Mouse (Mus musculus) cerebellum, adult 11 months (tissue): ENCODE results near the gene Sptssb.

ENCODE experiments used
- DNase-seq: peaks from one replicate; pipeline ENCODE4 v3.0.0; 2022

Sptssb gene

GRCm38 (mm10) chr3:69829532-69829931 is 30.2 kb downstream of the Sptssb start:
- DNase-seq, result no peak

- no peak for DNase-seq
Measured at GRCm38 (mm10) chr3:69824536-69824935, 35.2 kb downstream of the Sptssb start.

- no peak for DNase-seq
Measured at GRCm38 (mm10) chr3:69820614-69821013, 39.1 kb downstream of the Sptssb start.

GRCm38 (mm10) chr3:69819851-69820200 is 39.9 kb downstream of the Sptssb start:
- DNase-seq, result peak; percentile 58

GRCm38 (mm10) chr3:69819146-69819850 is 40.4 kb downstream of the Sptssb start:
- peak; percentile 41 for DNase-seq

GRCm38 (mm10) chr3:69818466-69818865 is 41.3 kb downstream of the Sptssb start:
- DNase-seq, result peak; percentile 50

- no peak for DNase-seq
Measured at GRCm38 (mm10) chr3:69816547-69816946, 43.2 kb downstream of the Sptssb start.

GRCm38 (mm10) chr3:69813005-69813695 is 46.6 kb downstream of the Sptssb start:
- DNase-seq, result no peak

- DNase-seq, result no peak
Measured at GRCm38 (mm10) chr3:69812442-69812841, 47.3 kb downstream of the Sptssb start.

GRCm38 (mm10) chr3:69808479-69808878 is 51.3 kb downstream of the Sptssb start:
- DNase-seq, result no peak

GRCm38 (mm10) chr3:69803137-69803536 is 56.6 kb downstream of the Sptssb start:
- no peak for DNase-seq

GRCm38 (mm10) chr3:69800829-69801384 is 58.8 kb downstream of the Sptssb start:
- no peak for DNase-seq

GRCm38 (mm10) chr3:69799096-69799495 is 60.6 kb downstream of the Sptssb start:
- DNase-seq, result no peak

GRCm38 (mm10) chr3:69797969-69798368 is 61.8 kb downstream of the Sptssb start:
- no peak for DNase-seq

- peak; percentile 83 for DNase-seq
Measured at GRCm38 (mm10) chr3:69797533-69797932, 62.2 kb downstream of the Sptssb start.

- no peak for DNase-seq
Measured at GRCm38 (mm10) chr3:69792823-69793417, 66.8 kb downstream of the Sptssb start.

- no peak for DNase-seq
Measured at GRCm38 (mm10) chr3:69779246-69779796, 80.4 kb downstream of the Sptssb start.

GRCm38 (mm10) chr3:69773356-69773755 is 86.4 kb downstream of the Sptssb start:
- DNase-seq, result no peak
